8 mouse cellular contexts compared by ENCODE assay signal in the genomic region with DNA sequence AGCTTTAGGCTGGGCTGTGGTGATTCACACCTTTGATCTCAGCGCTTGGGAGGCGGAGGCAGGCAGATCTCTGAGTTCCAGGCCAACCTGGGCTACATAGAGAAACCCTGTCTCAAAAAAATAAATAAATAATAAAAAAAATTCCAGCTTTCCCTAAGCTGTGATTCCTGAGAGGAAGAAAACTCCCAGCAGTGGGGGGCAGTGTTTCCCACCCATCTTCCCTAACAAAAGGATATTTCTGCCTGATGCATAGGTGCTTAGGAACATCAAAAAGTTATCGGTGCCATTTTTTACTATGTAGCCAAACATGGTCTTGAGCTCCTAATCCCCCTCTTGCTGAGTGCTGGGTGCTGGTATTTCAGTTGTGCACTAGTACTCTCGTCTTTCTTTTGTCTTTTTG. TPM values are rescaled to one million over a fixed set of nuclear protein-coding genes. Genes with fewer than 3 reads are reported as not detected.
A peak's percentile ranks its signal among the peaks of the same experiment; 100 is the strongest.
DNase-seq lines count a peak whose midpoint lies in the region; ATAC-seq lines count a peak whose summit lies in the region.

No protein-coding gene starts in this region.

- WGBS in lung, embryonic 15.5 days = 95% methylated on average over 4 of the region's 4 CpGs
- WGBS in heart, embryonic 16.5 days = 88% methylated on average over 4 of the region's 4 CpGs
- WGBS in limb, embryonic 11.5 days = 93% methylated on average over 4 of the region's 4 CpGs
- 94% methylated on average over 4 of the region's 4 CpGs for WGBS in stomach, embryonic 14.5 days

- no peak for DNase-seq in lung, postnatal 25 days (ENCODE audit: low spot score)
- DNase-seq in limb, embryonic 11.5 days (ENCODE audit: low spot score) = no peak
- no peak for DNase-seq in right cerebral cortex, postnatal 36 days (ENCODE audit: low spot score in 2 of 2)
- DNase-seq in layer of hippocampus, postnatal 36 days = no peak
- no peak for DNase-seq in right cerebral cortex, adult 18-20 months

- H3K27ac ChIP-seq in lung, embryonic 15.5 days = no peak overlapping the region
- H3K27ac ChIP-seq in heart, embryonic 16.5 days (ENCODE audit: low read length) = no peak overlapping the region
- no peak overlapping the region for H3K27ac ChIP-seq in limb, embryonic 11.5 days (replicated peaks; ENCODE audit: low read depth, low read length)
- no peak overlapping the region for H3K27ac ChIP-seq in stomach, embryonic 14.5 days (ENCODE audit: low read length)

- no peak overlapping the region for H3K9ac ChIP-seq in lung, embryonic 15.5 days
- no peak overlapping the region for H3K9ac ChIP-seq in heart, embryonic 16.5 days (ENCODE audit: low read length)
- H3K9ac ChIP-seq in limb, embryonic 11.5 days (ENCODE audit: low read length) = no peak overlapping the region
- H3K9ac ChIP-seq in stomach, embryonic 14.5 days (replicated peaks; ENCODE audit: low read depth, low read length) = no peak overlapping the region

- H3K4me3 ChIP-seq in lung, embryonic 15.5 days = 0 out of 2 replicates have a peak overlapping the region, but pooled peaks have one; percentile 82
- no peak overlapping the region; the same call in 1 of the 2 replicates for H3K4me3 ChIP-seq in heart, embryonic 16.5 days (ENCODE audit: low read length)
- H3K4me3 ChIP-seq in limb, embryonic 11.5 days (ENCODE audit: low read depth, low read length) = no peak overlapping the region; the same call in 1 of the 2 replicates
- H3K4me3 ChIP-seq in stomach, embryonic 14.5 days (ENCODE audit: low read depth, low read length) = peak overlapping the region; percentile 66; the same call in 1 of the 2 replicates

- H3K27me3 ChIP-seq in lung, embryonic 15.5 days = no peaks in the 10 kb centered on the region
- H3K27me3 ChIP-seq in heart, embryonic 16.5 days (ENCODE audit: control insufficient read depth, insufficient read depth, low read length) = no peaks in the 10 kb centered on the region
- no peaks in the 10 kb centered on the region for H3K27me3 ChIP-seq in limb, embryonic 11.5 days (ENCODE audit: control insufficient read depth, insufficient read depth, low read length)
- H3K27me3 ChIP-seq in stomach, embryonic 14.5 days (ENCODE audit: control insufficient read depth, insufficient read depth, low read length) = no peaks in the 10 kb centered on the region

- H3K4me2 ChIP-seq in lung, embryonic 15.5 days = peak overlapping the region; percentile 79
- H3K4me2 ChIP-seq in heart, embryonic 16.5 days (ENCODE audit: low read depth, low read length) = peak overlapping the region; percentile 92
- H3K4me2 ChIP-seq in limb, embryonic 11.5 days (ENCODE audit: low read depth, severe bottlenecking) = peak overlapping the region; percentile 83; the same call in 1 of the 2 replicates
- peak overlapping the region; percentile 74; the same call in 1 of the 2 replicates for H3K4me2 ChIP-seq in stomach, embryonic 14.5 days (replicated peaks; ENCODE audit: low read depth, low read length)

- H3K9me3 ChIP-seq in lung, embryonic 15.5 days = 0 out of 2 replicates have a peak, but pooled peaks cover 6% of the 10 kb centered on the region
- no peaks in the 10 kb centered on the region; the same call in 1 of the 2 replicates for H3K9me3 ChIP-seq in heart, embryonic 16.5 days (replicated peaks; ENCODE audit: control insufficient read depth, low read length)
- no peaks in the 10 kb centered on the region for H3K9me3 ChIP-seq in limb, embryonic 11.5 days (ENCODE audit: control insufficient read depth, low read length)
- no peaks in the 10 kb centered on the region for H3K9me3 ChIP-seq in stomach, embryonic 14.5 days (ENCODE audit: control insufficient read depth, low read depth, low read length)

- H3K4me1 ChIP-seq in lung, embryonic 15.5 days = peaks cover 17% of the 10 kb centered on the region
- H3K4me1 ChIP-seq in heart, embryonic 16.5 days (ENCODE audit: control insufficient read depth, insufficient read depth, low read length) = peaks cover 8% of the 10 kb centered on the region; the same call in 1 of the 2 replicates
- no peaks in the 10 kb centered on the region; the same call in 1 of the 2 replicates for H3K4me1 ChIP-seq in limb, embryonic 11.5 days (ENCODE audit: control insufficient read depth, insufficient read depth, low read length)
- 0 out of 2 replicates have a peak, but pooled peaks cover 4% of the 10 kb centered on the region for H3K4me1 ChIP-seq in stomach, embryonic 14.5 days (ENCODE audit: control insufficient read depth, insufficient read depth, low read length)

- no peak for ATAC-seq in lung, embryonic 15.5 days (ENCODE audit: borderline replicate concordance, extremely low read depth, low FRiP score, low TSS enrichment)
- ATAC-seq in heart, embryonic 16.5 days (replicated peaks; ENCODE audit: extremely low read depth, insufficient read depth, low FRiP score) = no peak
- no peak for ATAC-seq in limb, embryonic 11.5 days (ENCODE audit: insufficient number of reproducible peaks, low FRiP score, low TSS enrichment, low read depth)
- no peak for ATAC-seq in stomach, embryonic 14.5 days (ENCODE audit: insufficient number of reproducible peaks, insufficient read depth, low FRiP score, low read depth)

- H3K36me3 ChIP-seq in lung, embryonic 15.5 days = peaks cover 15% of the 10 kb centered on the region
- H3K36me3 ChIP-seq in heart, embryonic 16.5 days (ENCODE audit: control insufficient read depth, insufficient read depth) = peaks cover 6% of the 10 kb centered on the region; the same call in 1 of the 2 replicates
- H3K36me3 ChIP-seq in limb, embryonic 11.5 days (ENCODE audit: control insufficient read depth, insufficient read depth, low read length) = peaks cover 8% of the 10 kb centered on the region
- no peaks in the 10 kb centered on the region; the same call in 1 of the 2 replicates for H3K36me3 ChIP-seq in stomach, embryonic 14.5 days (ENCODE audit: control insufficient read depth, insufficient read depth, low read length)

RNA-seq across cellular contexts. Expression of a gene that starts 1.5 kb away (rescaled TPM):
- polyA plus RNA-seq in lung, embryonic 15.5 days (2015; fragmentation: Nextera tagmentation; extraction: Ambion mirVana) = 24.1 and 27.3 TPM in 2 replicates
- 16.0 and 19.2 TPM in 2 replicates for polyA plus RNA-seq in heart, embryonic 16.5 days (2015; fragmentation: Nextera tagmentation; extraction: Ambion mirVana)
- polyA plus RNA-seq in limb, embryonic 11.5 days (2014; fragmentation: Nextera tagmentation; extraction: Ambion mirVana) = 29.3 and 30.1 TPM in 2 replicates
- polyA plus RNA-seq in stomach, embryonic 14.5 days (2014; fragmentation: Nextera tagmentation; extraction: Ambion mirVana) = 26.5 and 30.1 TPM in 2 replicates
- 10 to 100 TPM; 26.9 to 33.4 TPM for total RNA-seq in layer of hippocampus, postnatal 36 days (2021)

RNA-seq across cellular contexts. Expression of a gene that starts 49.5 kb away (rescaled TPM):
- polyA plus RNA-seq in lung, embryonic 15.5 days (2015; fragmentation: Nextera tagmentation; extraction: Ambion mirVana) = 3.8 and 4.3 TPM in 2 replicates
- 3.3 and 5.6 TPM in 2 replicates for polyA plus RNA-seq in heart, embryonic 16.5 days (2015; fragmentation: Nextera tagmentation; extraction: Ambion mirVana)
- 3.9 and 4.2 TPM in 2 replicates for polyA plus RNA-seq in limb, embryonic 11.5 days (2014; fragmentation: Nextera tagmentation; extraction: Ambion mirVana)
- polyA plus RNA-seq in stomach, embryonic 14.5 days (2014; fragmentation: Nextera tagmentation; extraction: Ambion mirVana) = 9.3 and 9.6 TPM in 2 replicates
- total RNA-seq in layer of hippocampus, postnatal 36 days (2021) = 100 to 1,000 TPM; 105 to 106 TPM

RNA-seq across cellular contexts. Expression of a gene that starts 55.0 kb away (rescaled TPM):
- polyA plus RNA-seq in lung, embryonic 15.5 days (2015; fragmentation: Nextera tagmentation; extraction: Ambion mirVana) = 12.5 and 12.7 TPM in 2 replicates
- polyA plus RNA-seq in heart, embryonic 16.5 days (2015; fragmentation: Nextera tagmentation; extraction: Ambion mirVana) = 7.2 and 8.3 TPM in 2 replicates
- polyA plus RNA-seq in limb, embryonic 11.5 days (2014; fragmentation: Nextera tagmentation; extraction: Ambion mirVana) = 27.8 and 28.1 TPM in 2 replicates
- 12.0 and 12.6 TPM in 2 replicates for polyA plus RNA-seq in stomach, embryonic 14.5 days (2014; fragmentation: Nextera tagmentation; extraction: Ambion mirVana)
- total RNA-seq in layer of hippocampus, postnatal 36 days (2021) = 10 to 100 TPM; 25.8 to 26.1 TPM

Comparison
In these comparisons a context has a peak if more than half of its experiments do, and no peak if none do; other contexts are left out.
1. H3K4me3 ChIP-seq: peak in lung, embryonic 15.5 days (single experiment) and stomach, embryonic 14.5 days (single experiment); none in heart, embryonic 16.5 days (single experiment) and limb, embryonic 11.5 days (single experiment).
2. Peak in every context shown above with its lines, with median percentiles within 50 percentile points of each other: H3K4me2 ChIP-seq.